Comparison of ENCODE assay signal across 9 mouse cellular contexts in genomic region chr4:152131809-152132771, GRCm38 (mm10). TPM values are rescaled to one million over a fixed set of nuclear protein-coding genes. Genes with fewer than 3 reads are reported as not detected.
A peak's percentile ranks its signal among the peaks of the same experiment; 100 is the strongest.
DNase-seq lines count a peak whose midpoint lies in the region; ATAC-seq and TF ChIP-seq lines count a peak whose summit lies in the region.
"Had no signal": no experiment of that assay in that cellular context is flagged by ENCODE, and none has a peak within 500 bp of the region (broad histone marks: within the 10 kb centered on the region; RNA-seq: fewer than 3 reads in every experiment).

No protein-coding gene starts in this region.

- H3K9ac ChIP-seq in ES-Bruce4 (ENCODE audit: low read depth, poor library complexity, severe bottlenecking) = peak overlapping the region; percentile 79
- H3K9ac ChIP-seq in liver, postnatal 0 days (replicated peaks) = no peak overlapping the region

- no peak for ATAC-seq in erythroblast, adult 5-6 weeks (replicated peaks; ENCODE audit: low FRiP score, poor library complexity, severe bottlenecking)
- ATAC-seq in liver, postnatal 0 days = no peak

- H3K36me3 ChIP-seq in erythroblast, embryonic 14.5 days (ENCODE audit: control insufficient read depth) = no peaks in the 10 kb centered on the region
- no peaks in the 10 kb centered on the region for H3K36me3 ChIP-seq in ES-Bruce4 (ENCODE audit: control insufficient read depth, insufficient read depth, low read length, poor library complexity, severe bottlenecking)
- H3K36me3 ChIP-seq in hindbrain, embryonic 10.5 days = no peaks in the 10 kb centered on the region
- H3K36me3 ChIP-seq in liver, postnatal 0 days (replicated peaks; ENCODE audit: insufficient read depth, low read length) = no peaks in the 10 kb centered on the region

- TF ChIP-seq CTCF in ES-Bruce4 (IDR thresholded peaks at IDR 0.05; ENCODE audit: low read depth, low read length) = no peak
- no peak for TF ChIP-seq CTCF in liver, postnatal 0 days (IDR thresholded peaks at IDR 0.05; ENCODE audit: low read depth)

- TF ChIP-seq EP300 in ES-Bruce4 (IDR thresholded peaks at IDR 0.05; ENCODE audit: insufficient read depth, low read depth, low read length) = peak; percentile 85
- no peak for TF ChIP-seq EP300 in liver, postnatal 0 days (IDR thresholded peaks at IDR 0.05; ENCODE audit: low read depth)

- WGBS in hindbrain, embryonic 10.5 days = 3% methylated on average over 50 of the region's 50 CpGs
- 8% methylated on average over 50 of the region's 50 CpGs for whole genome bisulfite sequencing in liver, postnatal 0 days (ENCODE audit: insufficient replicate concordance)

- H3K4me1 ChIP-seq in erythroblast, embryonic 14.5 days (ENCODE audit: control insufficient read depth) = peaks cover 26% of the 10 kb centered on the region
- H3K4me1 ChIP-seq in ES-Bruce4 (ENCODE audit: control insufficient read depth, insufficient read depth, low read length) = peaks cover 11% of the 10 kb centered on the region
- H3K4me1 ChIP-seq in hindbrain, embryonic 10.5 days (replicated peaks) = peaks cover 59% of the 10 kb centered on the region
- peaks cover 22% of the 10 kb centered on the region for H3K4me1 ChIP-seq in liver, postnatal 0 days (ENCODE audit: insufficient read depth)

- H3K27ac ChIP-seq in ES-Bruce4 (ENCODE audit: insufficient read depth, low read length) = no peak overlapping the region
- peak overlapping the region; percentile 77; the same call in 1 of the 2 replicates for H3K27ac ChIP-seq in hindbrain, embryonic 10.5 days
- no peak overlapping the region for H3K27ac ChIP-seq in liver, postnatal 0 days (ENCODE audit: low read depth)

- DNase-seq in hindbrain, embryonic 10.5 days (ENCODE audit: low spot score) = peak; percentile 45
- no peak for DNase-seq in liver, postnatal 0 days
- no peak for DNase-seq in right cerebral cortex, postnatal 4 days
- DNase-seq in cerebellum, postnatal 36 days = no peak
- no peak for DNase-seq in adrenal gland, postnatal 4 days (ENCODE audit: low spot score in 2 of 2)
- DNase-seq: right cerebral cortex, postnatal 14 days had no signal

- H3K9me3 ChIP-seq in erythroblast, embryonic 14.5 days (ENCODE audit: control insufficient read depth, low read length) = peaks cover 18% of the 10 kb centered on the region; the same call in 1 of the 2 replicates
- no peaks in the 10 kb centered on the region for H3K9me3 ChIP-seq in ES-Bruce4 (replicated peaks; ENCODE audit: control insufficient read depth, insufficient read depth, low read length, poor library complexity, severe bottlenecking)
- H3K9me3 ChIP-seq in hindbrain, embryonic 10.5 days = no peaks in the 10 kb centered on the region
- H3K9me3 ChIP-seq in liver, postnatal 0 days (ENCODE audit: low read length) = no peaks in the 10 kb centered on the region

- no peak for TF ChIP-seq POLR2A in ES-Bruce4 (IDR thresholded peaks at IDR 0.05; ENCODE audit: insufficient read depth, low read length)

- H3K27me3 ChIP-seq in erythroblast, embryonic 14.5 days (ENCODE audit: control insufficient read depth) = peaks cover 83% of the 10 kb centered on the region
- no peaks in the 10 kb centered on the region; the same call in 1 of the 2 replicates for H3K27me3 ChIP-seq in ES-Bruce4 (ENCODE audit: control insufficient read depth, insufficient read depth, low read length, poor library complexity, severe bottlenecking)
- H3K27me3 ChIP-seq in hindbrain, embryonic 10.5 days (ENCODE audit: insufficient read depth, poor library complexity, severe bottlenecking) = peaks cover 99% of the 10 kb centered on the region
- H3K27me3 ChIP-seq in liver, postnatal 0 days (ENCODE audit: insufficient read depth, low read length) = peaks cover 71% of the 10 kb centered on the region

- H3K4me3 ChIP-seq in erythroblast, embryonic 14.5 days (replicated peaks) = peak overlapping the region; percentile 14
- peak overlapping the region; percentile 94 for H3K4me3 ChIP-seq in ES-Bruce4 (ENCODE audit: low read depth, low read length)
- H3K4me3 ChIP-seq in hindbrain, embryonic 10.5 days = peak overlapping the region; percentile 50
- peak overlapping the region; percentile 33 for H3K4me3 ChIP-seq in liver, postnatal 0 days (ENCODE audit: low read depth, low read length)

- peak overlapping the region; percentile 64 for H3K4me2 ChIP-seq in liver, postnatal 0 days (ENCODE audit: low read depth, low read length)

RNA-seq across cellular contexts. Expression of gene Tnfrsf25, which starts 16.4 kb away (rescaled TPM):
- 0.37 and 0.81 TPM in 2 replicates for polyA plus RNA-seq in erythroblast, embryonic 14.5 days (2012)
- total RNA-seq in erythroblast, adult 5-6 weeks (2015; ENCODE audit: low replicate concordance) = not detected in 2 replicates
- total RNA-seq in erythroblast, adult 5-6 weeks (2017; ENCODE audit: low replicate concordance) = not detected in 2 replicates
- polyA plus RNA-seq in ES-Bruce4 (2011; ENCODE audit: insufficient read depth, insufficient read length, low read depth, missing spikeins) = 1.5 and 2.0 TPM in 2 replicates
- 0.70 and 0.82 TPM in 2 replicates for polyA plus RNA-seq in hindbrain, embryonic 10.5 days (2016; fragmentation: Nextera tagmentation; extraction: Ambion mirVana)
- 0.15 TPM in 1 of 2 replicates, not detected in the other for polyA plus RNA-seq in liver, postnatal 0 days (2015; fragmentation: Nextera tagmentation; extraction: Ambion mirVana)
- total RNA-seq in adrenal gland, postnatal 4 days (2021) = 1 to 10 TPM; 1.2 to 1.4 TPM

RNA-seq across cellular contexts. Expression of gene Espn, which starts 20.1 kb away (rescaled TPM):
- polyA plus RNA-seq in erythroblast, embryonic 14.5 days (2012) = 0.08 and 0.11 TPM in 2 replicates
- total RNA-seq in erythroblast, adult 5-6 weeks (2015; ENCODE audit: low replicate concordance) = not detected in 2 replicates
- 0.34 and 0.42 TPM in 2 replicates for total RNA-seq in erythroblast, adult 5-6 weeks (2017; ENCODE audit: low replicate concordance)
- polyA plus RNA-seq in ES-Bruce4 (2011; ENCODE audit: insufficient read depth, insufficient read length, low read depth, missing spikeins) = 18.8 and 19.3 TPM in 2 replicates
- 1.6 and 6.5 TPM in 2 replicates for polyA plus RNA-seq in hindbrain, embryonic 10.5 days (2016; fragmentation: Nextera tagmentation; extraction: Ambion mirVana)
- 1.8 and 2.2 TPM in 2 replicates for polyA plus RNA-seq in liver, postnatal 0 days (2015; fragmentation: Nextera tagmentation; extraction: Ambion mirVana)
- 1 to 10 TPM; 1.0 to 5.1 TPM for total RNA-seq in adrenal gland, postnatal 4 days (2021)

RNA-seq across cellular contexts. Expression of gene Hes2, which starts 26.6 kb away (rescaled TPM):
- not detected in 2 replicates for polyA plus RNA-seq in erythroblast, embryonic 14.5 days (2012)
- not detected in 2 replicates for total RNA-seq in erythroblast, adult 5-6 weeks (2015; ENCODE audit: low replicate concordance)
- total RNA-seq in erythroblast, adult 5-6 weeks (2017; ENCODE audit: low replicate concordance) = not detected in 2 replicates
- 0.39 TPM in 1 of 2 replicates, not detected in the other for polyA plus RNA-seq in ES-Bruce4 (2011; ENCODE audit: insufficient read depth, insufficient read length, low read depth, missing spikeins)
- 4.2 and 4.7 TPM in 2 replicates for polyA plus RNA-seq in hindbrain, embryonic 10.5 days (2016; fragmentation: Nextera tagmentation; extraction: Ambion mirVana)
- polyA plus RNA-seq in liver, postnatal 0 days (2015; fragmentation: Nextera tagmentation; extraction: Ambion mirVana) = not detected in 2 replicates
- not detected for total RNA-seq in adrenal gland, postnatal 4 days (2021)

RNA-seq across cellular contexts. Expression of gene Acot7, which starts 45.8 kb away (rescaled TPM):
- 0.40 and 0.51 TPM in 2 replicates for polyA plus RNA-seq in erythroblast, embryonic 14.5 days (2012)
- 15.3 and 19.4 TPM in 2 replicates for total RNA-seq in erythroblast, adult 5-6 weeks (2015; ENCODE audit: low replicate concordance)
- 5.2 and 9.7 TPM in 2 replicates for total RNA-seq in erythroblast, adult 5-6 weeks (2017; ENCODE audit: low replicate concordance)
- 49.5 and 52.6 TPM in 2 replicates for polyA plus RNA-seq in ES-Bruce4 (2011; ENCODE audit: insufficient read depth, insufficient read length, low read depth, missing spikeins)
- polyA plus RNA-seq in hindbrain, embryonic 10.5 days (2016; fragmentation: Nextera tagmentation; extraction: Ambion mirVana) = 90.0 and 118 TPM in 2 replicates
- polyA plus RNA-seq in liver, postnatal 0 days (2015; fragmentation: Nextera tagmentation; extraction: Ambion mirVana) = 10.7 and 12.0 TPM in 2 replicates
- total RNA-seq in adrenal gland, postnatal 4 days (2021) = 10 to 100 TPM; 39.1 to 44.4 TPM

RNA-seq across cellular contexts. Expression of gene Plekhg5, which starts 59.8 kb away (rescaled TPM):
- 9.9 and 10.0 TPM in 2 replicates for polyA plus RNA-seq in erythroblast, embryonic 14.5 days (2012)
- 0.42 TPM in 1 of 2 replicates, not detected in the other for total RNA-seq in erythroblast, adult 5-6 weeks (2015; ENCODE audit: low replicate concordance)
- total RNA-seq in erythroblast, adult 5-6 weeks (2017; ENCODE audit: low replicate concordance) = 1.4 and 2.0 TPM in 2 replicates
- 17.5 and 20.5 TPM in 2 replicates for polyA plus RNA-seq in ES-Bruce4 (2011; ENCODE audit: insufficient read depth, insufficient read length, low read depth, missing spikeins)
- polyA plus RNA-seq in hindbrain, embryonic 10.5 days (2016; fragmentation: Nextera tagmentation; extraction: Ambion mirVana) = 9.6 and 12.4 TPM in 2 replicates
- 1.8 and 2.1 TPM in 2 replicates for polyA plus RNA-seq in liver, postnatal 0 days (2015; fragmentation: Nextera tagmentation; extraction: Ambion mirVana)
- 10 to 100 TPM; 26.2 to 32.1 TPM for total RNA-seq in adrenal gland, postnatal 4 days (2021)

Comparison
In these comparisons a context has a peak if more than half of its experiments do, and no peak if none do; other contexts are left out.
1. H3K4me3 ChIP-seq: peak in every context shown above with its lines; median percentile 94 in ES-Bruce4; 50 in hindbrain, embryonic 10.5 days; 33 in liver, postnatal 0 days; 14 in erythroblast, embryonic 14.5 days.